Mouse (Mus musculus) macrophage (primary cell): ENCODE data around the gene Rab11fip3. TPM values are rescaled to one million over a fixed set of nuclear protein-coding genes. Genes with fewer than 3 reads are reported as not detected.
"Not testable (repeated sequence)": the region's sequence is repeated elsewhere in the genome, so short reads cannot be mapped to it uniquely, and the experiment has no call there.

Source experiments
- H3K27ac ChIP-seq: fragments of 350-480 bp; formaldehyde crosslinking; 2 replicates; pipeline ENCODE4 v1.9.0; 2021
- H3K36me3 ChIP-seq: fragments of 350-480 bp; formaldehyde crosslinking; 2 replicates; pipeline ENCODE4 v1.9.0; 2021; ENCODE audit errors: inconsistent target
- H3K4me3 ChIP-seq: fragments of 350-480 bp; formaldehyde crosslinking; 2 replicates; pipeline ENCODE4 v1.9.0; 2021; ENCODE audit errors: inconsistent target
- H3K79me2 ChIP-seq: fragments of 350-480 bp; formaldehyde crosslinking; 2 replicates; pipeline ENCODE4 v1.9.0; 2021; ENCODE audit errors: inconsistent target
- WGBS: methylation state at CpG from one replicate; pipeline ENCODE4 v1.1.7; 2026; ENCODE audit warnings: inconsistent platforms; ENCODE audit not compliant: missing documents; 5-methylcytosine and 5-hydroxymethylcytosine counted together
- polyA plus RNA-seq: library from polyadenylated mRNA; stranded (reverse); fragments of 250-400 nt; gene quantifications from 3 replicates; pipeline ENCODE4 v1.2.4, GENCODE M21; 2018; ENCODE audit warnings: inconsistent platforms

Gene Rab11fip3
- polyA plus RNA-seq, 1 experiment from 2014 or later: 7.6 TPM

GRCm38 (mm10) chr17:26057787-26058567 is 11.4 kb downstream of the Rab11fip3 start:
- 98% methylated on average over 9 of the region's 9 CpGs for WGBS
- no peaks in the 10 kb centered on the region for H3K36me3 ChIP-seq
- H3K79me2 ChIP-seq: no peaks in the 10 kb centered on the region
- H3K4me3 ChIP-seq: no peak overlapping the region
- H3K27ac ChIP-seq: no peak overlapping the region

- Histone ChIP-seq H3K36me3 (no peaks in the 10 kb centered on the region), H3K4me3 (no peak overlapping the region), H3K27ac (no peak overlapping the region), H3K79me2 (no peaks in the 10 kb centered on the region)
- WGBS: 89% methylated on average over 8 of the region's 8 CpGs
Measured at GRCm38 (mm10) chr17:26057278-26057677, 12.1 kb downstream of the Rab11fip3 start.

- Histone ChIP-seq H3K4me3 (no peak overlapping the region), H3K36me3 (no peaks in the 10 kb centered on the region), H3K79me2 (no peaks in the 10 kb centered on the region), H3K27ac (no peak overlapping the region)
- WGBS: 90% methylated on average over 6 of the region's 6 CpGs
Measured at GRCm38 (mm10) chr17:26055164-26055563, 14.2 kb downstream of the Rab11fip3 start.

- WGBS: 92% methylated on average over 17 of the region's 17 CpGs
- Histone ChIP-seq H3K27ac (no peak overlapping the region), H3K4me3 (no peak overlapping the region), H3K36me3 (no peaks in the 10 kb centered on the region), H3K79me2 (no peaks in the 10 kb centered on the region)
Measured at GRCm38 (mm10) chr17:26054133-26054845, 15.1 kb downstream of the Rab11fip3 start.

GRCm38 (mm10) chr17:26052706-26053105 is 16.6 kb downstream of the Rab11fip3 start:
- H3K36me3 ChIP-seq: no peaks in the 10 kb centered on the region
- no peak overlapping the region for H3K4me3 ChIP-seq
- H3K27ac ChIP-seq: no peak overlapping the region
- WGBS: 89% methylated on average over 4 of the region's 4 CpGs
- no peaks in the 10 kb centered on the region for H3K79me2 ChIP-seq

GRCm38 (mm10) chr17:26052074-26052473 is 17.3 kb downstream of the Rab11fip3 start:
- WGBS: 93% methylated on average over 4 of the region's 4 CpGs
- Histone ChIP-seq H3K79me2 (no peaks in the 10 kb centered on the region), H3K27ac (no peak overlapping the region), H3K36me3 (no peaks in the 10 kb centered on the region), H3K4me3 (no peak overlapping the region)

- Histone ChIP-seq H3K27ac (no peak overlapping the region), H3K4me3 (no peak overlapping the region), H3K79me2 (no peaks in the 10 kb centered on the region), H3K36me3 (no peaks in the 10 kb centered on the region)
- WGBS: 93% methylated on average over 8 of the region's 8 CpGs
Measured at GRCm38 (mm10) chr17:26048118-26048517, 21.2 kb downstream of the Rab11fip3 start.

GRCm38 (mm10) chr17:26046253-26046997 is 22.9 kb downstream of the Rab11fip3 start:
- Histone ChIP-seq H3K36me3 (no peaks in the 10 kb centered on the region), H3K27ac (no peak overlapping the region), H3K4me3 (no peak overlapping the region), H3K79me2 (no peaks in the 10 kb centered on the region)
- WGBS: 90% methylated on average over 10 of the region's 10 CpGs

- H3K27ac ChIP-seq: no peak overlapping the region
- H3K79me2 ChIP-seq: no peaks in the 10 kb centered on the region
- no peaks in the 10 kb centered on the region for H3K36me3 ChIP-seq
- 86% methylated on average over 4 of the region's 4 CpGs for WGBS
- no peak overlapping the region for H3K4me3 ChIP-seq
Measured at GRCm38 (mm10) chr17:26045285-26045684, 24.1 kb downstream of the Rab11fip3 start.

GRCm38 (mm10) chr17:26043249-26043636 is 26.1 kb downstream of the Rab11fip3 start:
- no peak overlapping the region for H3K4me3 ChIP-seq
- 68% methylated on average over 4 of the region's 5 CpGs for WGBS
- H3K79me2 ChIP-seq: no peaks in the 10 kb centered on the region
- H3K36me3 ChIP-seq: no peaks in the 10 kb centered on the region
- H3K27ac ChIP-seq: no peak overlapping the region

- Histone ChIP-seq H3K27ac (no peak overlapping the region), H3K36me3 (no peaks in the 10 kb centered on the region), H3K4me3 (no peak overlapping the region), H3K79me2 (no peaks in the 10 kb centered on the region)
- WGBS: 92% methylated on average over 11 of the region's 13 CpGs
Measured at GRCm38 (mm10) chr17:26042599-26043248, 26.6 kb downstream of the Rab11fip3 start.

GRCm38 (mm10) chr17:26041111-26041802 is 28.1 kb downstream of the Rab11fip3 start:
- H3K27ac ChIP-seq: no peak overlapping the region
- H3K4me3 ChIP-seq: no peak overlapping the region
- 53% methylated on average over 9 of the region's 9 CpGs for WGBS
- no peaks in the 10 kb centered on the region for H3K36me3 ChIP-seq
- H3K79me2 ChIP-seq: no peaks in the 10 kb centered on the region

- 88% methylated on average over 7 of the region's 8 CpGs for WGBS
- H3K27ac ChIP-seq, H3K4me3 ChIP-seq, H3K79me2 ChIP-seq, H3K36me3 ChIP-seq: not testable (repeated sequence)
Measured at GRCm38 (mm10) chr17:26040711-26041110, 28.6 kb downstream of the Rab11fip3 start.

GRCm38 (mm10) chr17:26032037-26032436 is 37.3 kb downstream of the Rab11fip3 start:
- Histone ChIP-seq H3K36me3 (no peaks in the 10 kb centered on the region), H3K27ac (no peak overlapping the region), H3K4me3 (no peak overlapping the region), H3K79me2 (no peaks in the 10 kb centered on the region)
- 96% methylated on average over 6 of the region's 6 CpGs for WGBS
